Mouse (Mus musculus) neural tube, embryonic 14.5 days (tissue): Measurements from ENCODE around the gene Auh. TPM values are rescaled to one million over a fixed set of nuclear protein-coding genes. Genes with fewer than 3 reads are reported as not detected.

Experiments
- ATAC-seq: fragments of 200-750 bp; cut with Nextera tagmentation; 2 replicates; pipeline ENCODE4 v1.8.0; 2017; ENCODE audit warnings: low read depth, mild to moderate bottlenecking, moderate TSS enrichment, moderate library complexity
- H3K27ac ChIP-seq: fragments of 300-500 bp; sonication (generic); 2 replicates; pipeline ENCODE4 v1.5.1; 2014; ENCODE audit warnings: low read depth, mild to moderate bottlenecking, control low read depth, low read length, moderate library complexity, mixed read lengths
- H3K27me3 ChIP-seq: fragments of 300-500 bp; sonication (generic); 2 replicates; pipeline ENCODE4 v1.6.1; 2014; ENCODE audit warnings: low read length; ENCODE audit not compliant: control insufficient read depth, insufficient read depth
- H3K36me3 ChIP-seq: fragments of 300-500 bp; sonication (generic); 2 replicates; pipeline ENCODE4 v1.6.1; 2014; ENCODE audit warnings: low read length, mixed read lengths; ENCODE audit not compliant: control insufficient read depth, insufficient read depth
- H3K4me1 ChIP-seq: fragments of 300-500 bp; sonication (generic); 2 replicates; pipeline ENCODE4 v1.6.1; 2014; ENCODE audit warnings: low read length; ENCODE audit not compliant: control insufficient read depth, insufficient read depth
- H3K4me2 ChIP-seq: fragments of 300-500 bp; sonication (generic); 2 replicates; pipeline ENCODE4 v1.6.1; 2014; ENCODE audit warnings: mild to moderate bottlenecking, low read depth, low read length, control low read depth
- H3K4me3 ChIP-seq: fragments of 300-500 bp; sonication (generic); 2 replicates; pipeline ENCODE4 v1.5.1; 2014; ENCODE audit warnings: low read depth, low read length, control low read depth, mixed read lengths
- H3K9ac ChIP-seq: fragments of 300-500 bp; sonication (generic); replicated peaks from 2 replicates; pipeline ENCODE4 v1.6.1; 2014; ENCODE audit warnings: low read depth, mild to moderate bottlenecking, control low read depth, low read length, mixed read lengths
- H3K9me3 ChIP-seq: fragments of 300-500 bp; sonication (generic); 2 replicates; pipeline ENCODE4 v1.6.1; 2016; ENCODE audit warnings: low read length; ENCODE audit not compliant: control insufficient read depth
- WGBS: fragments of 180-500 bp; shearing (Covaris S2); extraction: QIAGEN DNeasy Blood & Tissue Kit; methylation state at CpG from one replicate; pipeline ENCODE4 v1.1.7; 2014; 5-methylcytosine and 5-hydroxymethylcytosine counted together
- polyA plus RNA-seq: library from polyadenylated mRNA; unstranded; fragments of >200 nt; fragmentation: Nextera tagmentation; extraction: Ambion mirVana; gene quantifications from 2 replicates; pipeline ENCODE4 v1.2.1, GENCODE M21; 2014

Gene Auh
- polyA plus RNA-seq, 1 experiment from 2014 or later, result 65.8 TPM

DNA sequence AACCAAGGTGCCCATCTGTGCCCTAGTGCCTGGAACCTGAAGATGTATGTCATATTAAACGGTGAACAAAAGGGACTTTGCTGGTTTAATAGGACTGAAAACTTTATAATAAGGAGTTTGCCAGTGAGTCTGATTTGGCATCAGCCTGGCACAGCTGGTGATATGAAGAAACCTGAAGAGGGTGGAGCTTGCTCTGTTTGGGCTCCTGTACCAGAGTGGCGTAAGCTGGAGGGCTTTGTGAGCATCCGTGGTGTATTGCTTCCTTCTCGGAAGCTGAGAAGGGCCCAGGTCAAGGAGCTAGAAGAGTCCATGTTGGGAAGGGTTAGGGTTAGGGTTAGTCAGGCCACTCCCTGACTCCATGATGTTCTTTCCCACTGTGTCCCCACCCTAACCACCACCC, 135.2 kb downstream of the Auh start:
- Histone ChIP-seq H3K9me3 (no peaks in the 10 kb centered on the region), H3K27ac (no peak overlapping the region), H3K9ac (no peak overlapping the region), H3K4me3 (no peak overlapping the region), H3K4me2 (no peak overlapping the region), H3K4me1 (no peaks in the 10 kb centered on the region), H3K36me3 (no peaks in the 10 kb centered on the region), H3K27me3 (no peaks in the 10 kb centered on the region)
- ATAC-seq, result no peak
- 92% methylated on average over 4 of the region's 4 CpGs for WGBS

- H3K4me2 ChIP-seq, result no peak overlapping the region
- H3K4me3 ChIP-seq, result no peak overlapping the region
- no peaks in the 10 kb centered on the region for H3K36me3 ChIP-seq
- 95% methylated on average over 13 of the region's 13 CpGs for WGBS
- H3K9ac ChIP-seq, result no peak overlapping the region
- H3K27ac ChIP-seq, result no peak overlapping the region
- H3K4me1 ChIP-seq, result no peaks in the 10 kb centered on the region
- no peak for ATAC-seq
- no peaks in the 10 kb centered on the region for H3K9me3 ChIP-seq
- H3K27me3 ChIP-seq, result no peaks in the 10 kb centered on the region
Observed at GRCm38 (mm10) chr13:52793434-52793989, 136.0 kb downstream of the Auh start.

DNA sequence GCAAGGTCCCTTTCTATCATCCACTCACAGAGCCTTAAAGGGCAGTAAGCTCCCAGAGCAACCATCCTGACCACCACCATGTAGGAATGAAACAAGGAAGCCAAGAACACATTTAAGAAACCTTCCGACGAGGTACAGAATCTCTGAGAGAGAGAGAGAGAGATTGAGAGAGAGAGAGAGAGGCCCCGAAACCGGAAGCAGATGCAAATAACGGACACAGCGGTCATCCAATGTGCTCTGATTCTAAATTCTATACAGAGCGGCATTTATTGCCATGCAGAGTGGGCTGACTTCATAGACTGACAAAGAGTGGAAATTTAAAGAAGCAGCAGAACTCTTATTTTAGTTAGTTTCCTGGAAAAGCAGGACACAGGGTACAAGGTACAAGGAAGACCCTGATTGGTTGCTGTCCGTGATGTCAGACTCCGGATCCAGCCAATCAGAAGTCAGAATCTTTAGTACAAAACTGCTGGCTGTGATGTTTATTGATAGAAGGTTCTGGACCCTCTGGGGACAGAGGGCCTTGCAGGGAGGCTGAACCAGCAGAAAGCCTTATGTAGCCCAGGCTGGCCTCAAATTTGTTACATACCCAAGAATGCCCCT, 137.1 kb downstream of the Auh start:
- no peak for ATAC-seq

GRCm38 (mm10) chr13:52790894-52791293, 138.6 kb downstream of the Auh start:
- Histone ChIP-seq H3K36me3 (no peaks in the 10 kb centered on the region), H3K27me3 (no peaks in the 10 kb centered on the region), H3K4me2 (no peak overlapping the region), H3K9ac (no peak overlapping the region), H3K9me3 (no peaks in the 10 kb centered on the region), H3K4me1 (no peaks in the 10 kb centered on the region), H3K27ac (no peak overlapping the region), H3K4me3 (no peak overlapping the region)
- no peak for ATAC-seq
- WGBS, result 77% methylated on average over 5 of the region's 5 CpGs

More for the DNA sequence above, 137.1 kb downstream of the Auh start:
- Histone ChIP-seq H3K36me3 (no peaks in the 10 kb centered on the region), H3K27ac (no peak overlapping the region), H3K4me3 (no peak overlapping the region), H3K4me1 (no peaks in the 10 kb centered on the region), H3K9ac (no peak overlapping the region), H3K9me3 (no peaks in the 10 kb centered on the region), H3K4me2 (no peak overlapping the region), H3K27me3 (no peaks in the 10 kb centered on the region)
- WGBS, result 93% methylated on average over 9 of the region's 9 CpGs

Other genes starting within 250 kb of the Auh start
- 49.5 and 52.7 TPM in 2 replicates for gene Nfil3, start 51.4 kb upstream of the Auh start, polyA plus RNA-seq